Mouse (Mus musculus): ENCODE data around the gene Ankrd54.

GRCm38 (mm10) chr15:79007059-79007458, 55.6 kb downstream of the Ankrd54 start:
- TF ChIP-seq CHD2 (IDR thresholded peaks at IDR 0.05; ENCODE audit: low read depth, low read length) (no peak), MAFK (IDR thresholded peaks at IDR 0.05; ENCODE audit: insufficient read depth, low read depth, low read length) (no peak), ZC3H11A (IDR thresholded peaks at IDR 0.05; ENCODE audit: borderline replicate concordance, low read depth, low read length) (no peak), HCFC1 (IDR thresholded peaks at IDR 0.05; ENCODE audit: borderline replicate concordance, insufficient read depth, low read length) (no peak)
